Mouse (Mus musculus) embryonic fibroblast, embryonic 13.5 days (primary cell): ENCODE data around the gene Rxfp3.

Source experiments
- CTCF ChIP-seq: IDR thresholded peaks from 2 replicates; pipeline ENCODE4 v1.5.1; 2011; ENCODE audit warnings: mild to moderate bottlenecking, control low read depth, low read length, moderate library complexity, borderline replicate concordance; ENCODE audit not compliant: insufficient read depth
- POLR2A ChIP-seq: IDR thresholded peaks from 2 replicates; pipeline ENCODE4 v1.6.1; 2011; ENCODE audit warnings: low read depth, mild to moderate bottlenecking, control low read depth, low read length, moderate library complexity

DNA sequence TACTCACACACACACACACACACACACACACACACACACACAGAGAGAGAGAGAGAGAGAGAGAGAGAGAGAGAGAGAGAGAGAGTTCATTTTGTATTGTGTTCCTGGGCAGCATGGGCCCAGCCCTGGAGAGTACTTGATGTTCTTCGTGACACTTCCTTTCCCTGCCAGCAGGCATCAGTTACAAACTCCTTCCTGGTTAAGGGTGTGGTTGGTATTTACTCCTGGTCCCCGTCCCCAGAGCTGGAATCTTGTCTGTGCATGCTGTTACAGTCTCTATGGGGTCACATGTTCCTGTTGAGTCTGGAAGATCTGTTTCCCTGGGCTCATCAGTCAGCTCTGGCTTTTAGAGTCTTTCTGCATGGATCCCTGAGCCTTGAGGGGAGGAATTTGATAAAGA is 47.4 kb downstream of the Rxfp3 start:
- TF ChIP-seq CTCF (no peak), POLR2A (no peak)
